Mouse (Mus musculus): Measurements from ENCODE around the gene Txk.

Gene Txk

GRCm38 (mm10) chr5:72694684-72695083 is 57.9 kb downstream of the Txk start:
- DNase-seq (ENCODE audit: low read depth, low spot score) = no peak

- no peak for DNase-seq (ENCODE audit: low read depth, low spot score)
Measured at GRCm38 (mm10) chr5:72690516-72690915, 62.1 kb downstream of the Txk start.

GRCm38 (mm10) chr5:72689556-72689955 is 63.0 kb downstream of the Txk start:
- no peak for DNase-seq (ENCODE audit: low read depth, low spot score)

- DNase-seq (ENCODE audit: low read depth, low spot score) = no peak
Measured at GRCm38 (mm10) chr5:72681451-72681850, 71.1 kb downstream of the Txk start.

- DNase-seq (ENCODE audit: low read depth, low spot score) = no peak
Measured at GRCm38 (mm10) chr5:72674994-72675542, 77.5 kb downstream of the Txk start.

- DNase-seq (ENCODE audit: low read depth, low spot score) = no peak
Measured at GRCm38 (mm10) chr5:72671017-72671699, 81.4 kb downstream of the Txk start.

- DNase-seq (ENCODE audit: low read depth, low spot score) = no peak
Measured at GRCm38 (mm10) chr5:72668351-72668750, 84.2 kb downstream of the Txk start.

GRCm38 (mm10) chr5:72666428-72666827 is 86.1 kb downstream of the Txk start:
- DNase-seq (ENCODE audit: low read depth, low spot score) = no peak

- peak; percentile 63 for DNase-seq (ENCODE audit: low read depth, low spot score)
Measured at GRCm38 (mm10) chr5:72665281-72665680, 87.3 kb downstream of the Txk start.

GRCm38 (mm10) chr5:72664854-72665253 is 87.7 kb downstream of the Txk start:
- no peak for DNase-seq (ENCODE audit: low read depth, low spot score)

- no peak for DNase-seq (ENCODE audit: low read depth, low spot score)
Measured at GRCm38 (mm10) chr5:72664126-72664525, 88.5 kb downstream of the Txk start.

GRCm38 (mm10) chr5:72661051-72661781 is 91.4 kb downstream of the Txk start:
- no peak for DNase-seq (ENCODE audit: low read depth, low spot score)

GRCm38 (mm10) chr5:72658375-72658774 is 94.2 kb downstream of the Txk start:
- no peak for DNase-seq (ENCODE audit: low read depth, low spot score)

GRCm38 (mm10) chr5:72656270-72656791 is 96.2 kb downstream of the Txk start:
- peak; percentile 13 for DNase-seq (ENCODE audit: low read depth, low spot score)

GRCm38 (mm10) chr5:72653068-72653674 is 99.4 kb downstream of the Txk start:
- DNase-seq (ENCODE audit: low read depth, low spot score) = peak; percentile 49

GRCm38 (mm10) chr5:72648987-72649735 is 103.4 kb downstream of the Txk start:
- no peak for DNase-seq (ENCODE audit: low read depth, low spot score)

GRCm38 (mm10) chr5:72647958-72648595 is 104.5 kb downstream of the Txk start:
- peak; percentile 13 for DNase-seq (ENCODE audit: low read depth, low spot score)

GRCm38 (mm10) chr5:72647418-72647907 is 105.1 kb downstream of the Txk start, which contains the start of gene Nipal1:
Gene Nipal1 (plus strand): TSS chr5:72647795.
- DNase-seq (ENCODE audit: low read depth, low spot score) = peak; percentile 72

- no peak for DNase-seq (ENCODE audit: low read depth, low spot score)
Measured at GRCm38 (mm10) chr5:72646996-72647395, 105.6 kb downstream of the Txk start.

GRCm38 (mm10) chr5:72646131-72646530 is 106.4 kb downstream of the Txk start:
- peak; percentile 18 for DNase-seq (ENCODE audit: low read depth, low spot score)
